Mouse (Mus musculus) adrenal gland, adult (tissue): Measurements from ENCODE around the gene Rora.
A peak's percentile ranks its signal among the peaks of the same experiment; 100 is the strongest.

Experiments used
- DNase-seq, 2 experiments: peaks; one replicate each; pipeline ENCODE4 v3.0.0; 2022 to 2023; ENCODE audit warnings: low spot score in 1 of 2; ENCODE audit not compliant: inconsistent age in 2 of 2

Rora gene

GRCm38 (mm10) chr9:68989885-68990449 lies 336.4 kb downstream of the Rora start:
- peak in 1 of 2 experiments; percentile 72 for DNase-seq

- peak in 1 of 2 experiments; percentile 75 for DNase-seq
These were observed 340.3 kb downstream of the Rora start for GRCm38 (mm10) chr9:68993881-68994280.

GRCm38 (mm10) chr9:68998961-68999360 lies 345.4 kb downstream of the Rora start:
- DNase-seq, result no peak

- peak; percentile 36 to 58 for DNase-seq
These were observed 350.9 kb downstream of the Rora start for GRCm38 (mm10) chr9:69004514-69004913.

GRCm38 (mm10) chr9:69006666-69007065 lies 353.1 kb downstream of the Rora start:
- no peak for DNase-seq

GRCm38 (mm10) chr9:69008706-69009105 lies 355.1 kb downstream of the Rora start:
- DNase-seq, result no peak

- peak; percentile 74 to 92 for DNase-seq
These were observed 357.3 kb downstream of the Rora start for GRCm38 (mm10) chr9:69010886-69011285.

DNA sequence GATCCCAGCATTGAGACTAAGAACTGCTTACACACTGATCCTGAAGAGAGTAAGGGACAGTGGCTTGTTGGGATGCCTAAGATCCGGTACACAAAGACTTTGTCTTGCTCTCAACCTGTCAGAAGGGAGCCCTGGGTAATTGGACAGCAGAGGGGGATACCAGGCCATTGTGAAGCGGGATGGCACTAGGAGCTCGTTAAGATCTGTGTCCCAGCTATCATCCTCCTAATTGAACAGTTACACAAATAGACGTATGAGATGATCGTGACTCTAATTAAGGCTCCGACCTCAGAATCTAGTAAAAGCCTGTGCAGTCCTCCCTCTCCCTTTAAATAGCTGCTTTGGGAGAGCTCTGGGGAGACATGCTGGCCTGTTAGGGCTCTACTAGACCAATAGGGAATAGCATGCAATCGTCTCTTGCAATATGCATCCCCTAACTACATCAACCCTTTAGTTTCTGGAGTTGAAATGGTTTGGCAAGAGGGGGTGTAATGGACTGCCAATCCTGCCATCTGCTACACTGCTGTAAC lies 359.7 kb downstream of the Rora start:
- no peak for DNase-seq

DNA sequence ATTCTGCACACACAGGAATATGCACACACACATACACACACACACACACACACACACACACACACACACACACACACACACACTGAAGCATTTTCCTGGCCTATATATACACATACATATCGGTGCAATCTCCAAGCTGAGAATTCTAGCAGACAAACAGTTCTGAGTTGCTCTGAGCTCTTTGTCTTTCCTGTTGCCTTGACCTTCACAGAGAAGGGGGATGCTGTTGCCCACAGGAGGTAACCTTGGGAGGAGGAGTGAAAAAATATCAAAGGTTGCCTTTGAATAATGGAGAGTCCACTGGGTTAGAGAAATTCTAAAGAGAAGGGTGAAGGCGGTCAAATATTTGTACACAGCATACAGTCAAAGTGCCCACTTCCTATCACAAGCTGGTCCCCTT lies 360.6 kb downstream of the Rora start:
- DNase-seq, result peak; percentile 46 to 78

DNA sequence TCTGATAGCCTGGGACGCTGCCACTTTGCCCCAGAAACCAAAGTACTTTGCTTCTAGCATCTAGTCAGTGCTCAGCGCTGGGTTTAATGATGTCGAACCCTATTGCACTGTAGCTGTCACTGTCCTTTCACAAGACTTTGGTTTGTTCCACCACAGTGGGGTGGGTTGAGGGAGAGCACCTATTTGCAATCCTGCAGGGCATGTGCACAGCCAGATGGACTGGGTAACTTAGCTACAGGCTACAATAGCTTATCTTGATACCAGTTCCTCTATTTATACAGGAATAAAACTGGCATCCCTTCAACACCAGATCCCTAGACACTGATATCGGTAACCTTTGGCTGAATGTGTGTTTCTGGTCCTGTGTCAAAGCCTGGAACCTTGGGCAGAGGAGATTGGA lies 366.8 kb downstream of the Rora start:
- DNase-seq, result no peak

DNA sequence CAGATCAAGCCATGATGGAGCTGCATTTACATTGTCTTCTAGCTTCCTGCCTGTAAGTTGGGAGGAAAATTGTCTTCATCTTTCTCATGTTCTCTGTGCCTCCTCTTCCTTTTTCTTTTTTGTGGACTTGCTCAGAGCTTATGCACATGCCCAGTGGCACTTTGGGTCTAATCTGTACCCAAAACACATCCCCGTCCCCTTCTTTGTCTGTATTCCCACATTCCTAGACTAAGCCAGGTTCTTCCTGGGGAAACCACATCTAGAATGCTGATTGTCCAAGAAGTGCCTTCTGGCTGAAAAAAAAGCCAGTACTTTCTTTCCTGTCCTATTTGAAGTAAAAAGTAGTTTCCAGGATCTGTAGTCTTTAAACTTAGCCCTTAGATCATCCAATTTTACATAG lies 367.9 kb downstream of the Rora start:
- DNase-seq, result no peak

DNA sequence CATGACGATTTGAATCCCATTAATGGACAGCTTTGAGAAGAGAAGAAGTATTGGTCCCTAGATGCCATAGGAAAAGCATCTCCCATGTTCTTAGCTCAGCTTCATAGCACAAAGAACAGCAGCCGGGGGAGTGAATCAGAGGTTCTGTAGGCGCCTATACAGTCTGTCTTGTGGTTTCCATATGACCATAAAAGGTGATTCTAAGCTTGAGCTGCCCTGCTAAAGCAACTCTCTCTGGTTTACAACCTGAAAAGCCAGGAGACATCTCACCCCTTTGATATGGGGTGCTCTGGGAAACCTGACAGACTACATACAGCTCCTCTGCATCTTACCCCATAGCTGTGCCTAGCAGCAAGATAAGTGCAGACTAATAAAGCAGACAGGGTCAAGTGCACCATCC lies 369.7 kb downstream of the Rora start:
- no peak for DNase-seq

DNA sequence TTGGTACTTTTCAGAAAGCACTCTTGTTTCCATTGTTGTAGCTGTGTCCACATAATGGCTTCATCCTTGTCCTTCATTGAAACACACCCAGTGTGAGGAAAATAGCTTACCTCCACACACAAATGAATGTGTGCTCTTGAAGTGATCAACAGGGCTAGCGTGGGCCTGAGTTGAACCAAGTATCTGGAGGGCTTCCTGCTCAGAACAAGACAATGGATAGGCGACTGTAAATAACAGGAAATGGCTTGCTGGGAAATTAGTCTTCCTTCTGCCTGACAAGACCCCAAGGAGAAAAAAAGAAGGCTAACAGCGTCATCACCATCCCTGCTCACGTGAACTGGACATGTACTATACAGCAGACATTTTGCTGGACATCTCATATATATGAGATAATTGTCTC lies 374.6 kb downstream of the Rora start:
- no peak for DNase-seq

DNA sequence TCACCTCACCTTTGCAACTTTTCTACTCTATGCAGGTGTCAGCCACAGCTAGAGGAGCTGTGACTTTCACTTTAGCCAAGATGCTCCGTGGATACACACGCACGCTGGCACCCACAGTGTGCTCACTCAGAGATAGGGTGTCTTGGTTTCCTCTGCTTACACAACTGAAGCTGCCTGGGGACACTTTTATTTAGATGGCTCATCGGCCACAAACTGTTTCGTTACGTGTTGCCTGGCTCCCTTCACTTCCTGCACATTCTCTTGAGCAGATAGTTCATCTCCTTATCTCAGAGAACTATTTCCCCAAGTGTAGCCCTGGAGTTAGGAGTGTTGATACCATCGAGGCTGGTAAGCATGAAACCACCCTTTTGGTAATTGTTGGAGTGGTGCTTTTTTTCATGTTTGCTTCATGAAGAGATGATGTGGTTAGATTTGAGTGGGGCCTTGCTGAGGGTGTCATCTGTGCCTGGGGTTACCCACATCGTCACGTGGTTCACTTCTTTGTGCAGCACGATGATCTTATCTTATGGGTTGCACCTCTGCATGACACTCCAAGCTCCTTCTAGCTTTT lies 380.8 kb downstream of the Rora start:
- DNase-seq, result no peak

DNA sequence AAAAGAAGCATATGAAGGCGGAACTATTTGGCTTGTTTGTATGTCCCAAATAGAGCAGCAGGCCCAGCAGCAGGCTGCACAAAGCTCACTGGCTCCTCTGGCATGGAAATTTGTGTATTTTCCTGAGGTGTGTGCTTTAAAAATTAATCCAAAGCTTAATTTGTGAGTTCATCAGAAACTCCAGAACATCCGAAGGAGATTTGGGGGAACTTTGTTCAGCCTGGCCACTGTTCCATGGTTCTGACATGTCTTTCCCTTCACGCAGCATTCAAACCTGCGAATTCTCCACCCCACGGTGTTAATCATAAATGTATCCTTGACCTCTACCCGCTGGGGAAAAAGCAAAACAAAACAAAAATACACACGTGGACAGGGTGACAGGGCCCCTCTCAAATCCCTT lies 381.9 kb downstream of the Rora start:
- DNase-seq, result no peak

GRCm38 (mm10) chr9:69036296-69036695 lies 382.7 kb downstream of the Rora start:
- no peak for DNase-seq

GRCm38 (mm10) chr9:69043920-69044613 lies 390.5 kb downstream of the Rora start:
- DNase-seq, result peak in 1 of 2 experiments; percentile 78

- DNase-seq, result no peak
These were observed 391.1 kb downstream of the Rora start for GRCm38 (mm10) chr9:69044614-69045133.

DNA sequence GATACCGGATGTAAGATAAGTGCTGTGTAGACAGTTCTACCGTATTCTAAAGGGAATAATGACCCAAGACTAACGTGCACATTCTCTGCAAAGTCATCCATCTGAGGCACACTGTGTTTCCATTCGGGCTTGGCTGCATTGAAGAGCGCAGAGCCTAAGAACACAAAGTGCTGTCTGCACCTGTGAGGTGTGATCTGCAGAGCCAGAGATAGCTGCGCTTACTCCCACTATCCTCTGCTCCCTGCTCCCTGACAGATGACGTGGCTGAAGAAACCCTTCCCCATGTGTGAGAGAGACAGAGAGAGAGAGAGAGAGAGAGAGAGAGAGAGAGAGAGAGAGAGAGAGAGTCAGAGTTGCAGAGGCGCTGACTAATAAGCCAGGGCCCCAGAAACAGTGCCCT lies 392.3 kb downstream of the Rora start:
- no peak for DNase-seq

DNA sequence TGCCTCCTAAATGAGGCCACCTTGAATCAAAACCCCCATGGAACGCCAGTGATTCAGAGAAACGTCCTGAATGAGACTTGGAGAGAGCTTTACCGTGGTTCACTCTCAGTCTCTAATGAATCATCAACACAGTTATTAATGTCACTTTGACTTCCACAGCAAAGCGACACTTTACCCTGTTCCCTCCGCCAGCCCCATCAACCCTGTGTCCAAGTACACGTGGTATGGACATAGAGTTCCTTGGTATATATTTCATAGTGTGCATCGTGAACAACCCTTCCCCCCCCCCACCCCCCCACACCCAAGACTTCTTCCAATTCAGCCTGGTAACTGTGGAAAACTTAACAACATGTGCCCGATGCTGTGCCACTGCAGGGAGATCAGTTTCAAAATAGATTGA lies 397.3 kb downstream of the Rora start:
- peak in 1 of 2 experiments; percentile 53 for DNase-seq

- DNase-seq, result no peak
These were observed 398.3 kb downstream of the Rora start for GRCm38 (mm10) chr9:69051890-69052289.

DNA sequence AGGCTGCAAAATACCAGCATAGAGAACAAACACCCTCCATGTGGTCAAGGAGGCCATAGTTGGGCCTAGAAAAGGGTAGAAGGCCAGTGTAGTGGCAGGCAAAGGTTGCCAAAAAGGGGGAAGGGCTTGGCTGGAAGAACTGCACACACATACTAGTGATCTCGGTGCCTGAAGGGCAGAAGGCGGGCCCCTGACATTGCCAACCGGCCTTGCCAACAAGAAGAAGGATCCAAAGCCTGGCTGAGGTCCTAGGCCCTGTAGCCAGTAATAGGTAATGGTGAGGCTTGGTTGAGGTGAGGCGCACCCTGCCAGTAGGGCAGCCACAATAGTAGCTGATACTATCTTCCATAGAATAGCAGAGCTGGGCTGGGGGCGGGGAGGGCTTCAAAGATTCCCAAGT lies 401.7 kb downstream of the Rora start:
- DNase-seq, result peak; percentile 42 to 81
